Mouse (Mus musculus) erythroblast, embryonic 14.5 days (primary cell): ENCODE data around the gene Tlr5.

Experiments used
- GATA1 ChIP-seq: IDR thresholded peaks from 2 replicates; pipeline ENCODE4 v1.6.1; 2012; ENCODE audit warnings: low read length, inconsistent platforms, mixed read lengths
- TAL1 ChIP-seq: IDR thresholded peaks from 3 replicates; pipeline ENCODE4 v1.6.1; 2012; ENCODE audit warnings: low read length, inconsistent platforms, mixed read lengths

DNA sequence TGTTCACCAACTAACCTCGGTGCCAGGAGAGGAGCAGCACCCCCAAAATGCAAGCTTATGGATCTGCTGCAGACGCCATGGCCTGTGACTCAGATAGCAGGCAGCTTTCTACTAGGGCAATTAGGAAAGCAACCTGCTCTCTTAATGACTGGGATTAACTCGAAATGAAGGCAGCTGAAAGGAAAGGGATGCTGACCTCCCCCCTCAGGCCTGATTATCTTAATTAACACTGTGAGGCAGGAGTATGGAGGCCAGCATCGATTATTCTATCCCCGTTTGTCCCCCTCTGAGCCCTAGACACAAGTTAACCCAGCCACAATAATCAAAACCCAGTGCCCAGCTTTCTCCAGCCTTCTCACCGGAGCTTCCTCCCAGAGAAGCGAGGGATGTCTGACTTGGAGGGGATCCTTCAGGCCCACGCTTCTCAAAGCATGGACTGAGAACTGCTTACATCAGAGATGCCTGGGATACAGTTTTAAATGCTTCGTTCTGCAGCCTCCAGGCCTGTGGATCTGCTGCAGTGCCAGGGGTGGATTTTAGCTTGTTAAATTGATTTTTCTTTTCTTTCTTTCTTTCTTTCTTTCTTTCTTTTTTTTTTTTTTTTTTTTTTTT is 10.4 kb downstream of the Tlr5 start:
- TF ChIP-seq GATA1 (no peak), TAL1 (no peak)
